Mouse (Mus musculus): ENCODE measurements around the gene Ehbp1. TPM values are rescaled to one million over a fixed set of nuclear protein-coding genes. Genes with fewer than 3 reads are reported as not detected.

The Ehbp1 gene
- polyA plus RNA-seq, 1 experiment from 2014 or later: 7.2 TPM

- no peak for ATAC-seq (ENCODE audit: low FRiP score, low TSS enrichment)
- no peak overlapping the region for H3K9ac ChIP-seq (replicated peaks; ENCODE audit: low read length)
- H3K36me3 ChIP-seq (ENCODE audit: insufficient read depth, low read length): no peaks in the 10 kb centered on the region
- no peaks in the 10 kb centered on the region for H3K4me1 ChIP-seq (ENCODE audit: insufficient read depth, low read length)
- no peak overlapping the region for H3K4me3 ChIP-seq (ENCODE audit: low read length)
- H3K27me3 ChIP-seq (ENCODE audit: insufficient read depth, low read length): no peaks in the 10 kb centered on the region
- no peak overlapping the region for H3K27ac ChIP-seq (ENCODE audit: low read length)
- no peaks in the 10 kb centered on the region for H3K9me3 ChIP-seq (ENCODE audit: low read length)
- 95% methylated on average over 3 of the region's 3 CpGs for WGBS
- no peak overlapping the region for H3K4me2 ChIP-seq (replicated peaks; ENCODE audit: low read depth, low read length)
Measured at GRCm38 (mm10) chr11:21968922-21969321, 373.2 kb downstream of the Ehbp1 start.

Other genes with a start within 250 kb of the Ehbp1 start
- gene Tmem17, start 169.8 kb upstream of the Ehbp1 start, polyA plus RNA-seq (2015; fragmentation: Nextera tagmentation; extraction: Ambion mirVana): 16.1 and 16.5 TPM in 2 replicates